Mouse (Mus musculus) c-Kit-positive CD71-negative TER-119-negative erythroid progenitor cells, embryonic 14.5 days (primary cell): ENCODE results near the gene Zfyve1.
"Not testable (repeated sequence)": the region's sequence is repeated elsewhere in the genome, so short reads cannot be mapped to it uniquely, and the experiment has no call there.

Experiments used
- DNase-seq: peaks from one replicate; pipeline ENCODE4 v3.0.0-alpha.2; 2013; ENCODE audit warnings: low read depth

Gene Zfyve1

DNA sequence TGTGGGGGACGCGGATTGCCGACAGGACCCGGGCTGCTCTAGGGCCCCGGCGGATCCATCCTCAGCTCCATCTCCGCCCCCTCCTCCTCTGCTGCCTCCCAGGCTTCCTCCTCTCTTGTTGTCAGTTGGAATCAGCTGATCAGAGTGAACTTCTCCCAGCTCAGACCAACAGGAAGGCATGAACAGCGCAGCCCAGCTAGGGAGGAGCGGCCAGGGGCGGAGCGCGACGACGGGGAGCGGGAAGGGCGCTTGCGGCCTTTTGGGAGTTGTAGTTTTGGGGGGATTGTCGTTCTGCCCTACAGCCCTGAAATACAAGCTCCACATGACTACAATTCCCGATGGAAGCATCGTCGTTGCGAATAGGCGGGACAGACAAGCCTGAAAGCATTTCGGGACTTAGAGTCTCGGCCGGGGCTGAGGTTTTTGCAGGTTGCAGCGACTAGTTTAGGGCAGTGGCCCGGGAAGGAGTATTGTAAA is at the start of gene Zfyve1:
Zfyve1 (minus strand) TSS at position 198 of the 477 bp plus-strand sequence.
- peak; percentile 90 for DNase-seq

DNA sequence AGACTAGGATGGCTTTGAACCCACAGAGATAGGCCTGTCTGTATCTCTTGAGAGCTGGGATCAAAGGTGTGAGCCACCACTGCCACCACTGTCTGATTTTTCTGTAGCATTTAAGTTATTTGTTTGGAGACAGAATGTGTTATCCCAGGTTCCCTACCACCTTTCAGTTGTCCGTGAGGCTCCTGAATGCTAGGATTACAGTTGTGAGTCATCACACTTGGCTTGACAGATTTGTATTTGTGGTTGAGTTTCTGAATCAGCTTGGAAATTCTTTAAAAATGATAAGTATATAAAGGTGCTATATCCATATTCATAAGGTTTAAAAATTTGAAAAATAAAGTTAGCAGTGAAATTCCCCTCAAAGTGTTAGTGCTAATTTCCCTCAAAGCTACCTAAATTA is 46.1 kb upstream of the Zfyve1 start:
- DNase-seq, result no peak

DNA sequence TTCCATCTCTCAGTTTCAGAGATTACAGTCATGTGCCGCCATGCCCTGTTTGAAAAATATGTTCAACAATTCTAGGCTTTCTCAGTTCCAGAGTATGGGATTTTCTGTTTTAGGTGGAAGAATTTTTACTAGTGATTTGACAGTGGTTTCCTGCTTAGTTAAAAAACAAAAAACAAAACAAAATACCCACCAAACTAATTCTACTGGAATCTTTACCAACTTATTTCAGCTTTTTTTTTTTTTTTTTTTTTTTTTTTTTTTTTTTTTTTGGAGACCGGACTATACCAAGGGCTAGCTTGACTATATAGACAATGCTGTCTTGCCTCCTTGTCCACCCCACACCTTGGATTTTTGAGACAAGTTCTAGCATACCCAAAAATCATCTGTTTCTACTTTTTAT is 44.2 kb upstream of the Zfyve1 start:
- no peak for DNase-seq

DNA sequence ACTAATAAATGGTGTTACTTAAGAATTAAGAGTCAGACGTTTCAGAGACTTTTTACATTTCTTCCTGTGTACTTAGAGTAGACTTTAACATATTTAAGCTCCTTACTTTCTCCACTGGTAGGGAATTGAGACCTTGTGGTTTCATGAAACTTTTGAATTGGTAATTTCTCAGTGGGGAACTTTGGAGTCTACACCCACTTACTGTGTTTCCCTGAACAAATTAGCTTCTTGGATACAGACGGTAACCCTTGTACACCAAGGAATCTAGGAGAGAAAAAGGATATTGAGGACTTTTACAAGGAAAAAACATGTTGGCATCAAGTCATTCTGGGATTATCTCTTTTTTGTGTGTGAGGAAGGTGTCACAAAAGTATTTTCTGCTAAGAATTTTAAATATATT is 36.8 kb upstream of the Zfyve1 start:
- no peak for DNase-seq

DNA sequence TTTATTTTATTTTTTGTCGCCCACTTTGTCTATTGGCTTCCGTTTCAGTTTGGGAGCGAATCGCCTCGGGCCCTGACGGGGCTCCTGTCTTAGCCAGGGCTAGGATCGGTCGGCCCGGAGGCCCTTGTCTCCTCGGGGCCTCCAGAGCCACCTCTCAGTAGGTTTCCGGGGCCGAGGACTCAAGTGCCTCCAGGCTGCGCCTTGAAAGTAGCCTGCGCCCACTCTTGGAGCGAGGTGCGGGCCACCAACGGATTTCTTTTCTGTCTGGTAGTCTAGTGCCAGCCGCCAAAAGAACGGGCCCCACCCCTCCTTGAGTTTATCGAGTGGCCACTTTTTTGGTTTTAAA is 35.6 kb upstream of the Zfyve1 start:
- DNase-seq, result no peak

DNA sequence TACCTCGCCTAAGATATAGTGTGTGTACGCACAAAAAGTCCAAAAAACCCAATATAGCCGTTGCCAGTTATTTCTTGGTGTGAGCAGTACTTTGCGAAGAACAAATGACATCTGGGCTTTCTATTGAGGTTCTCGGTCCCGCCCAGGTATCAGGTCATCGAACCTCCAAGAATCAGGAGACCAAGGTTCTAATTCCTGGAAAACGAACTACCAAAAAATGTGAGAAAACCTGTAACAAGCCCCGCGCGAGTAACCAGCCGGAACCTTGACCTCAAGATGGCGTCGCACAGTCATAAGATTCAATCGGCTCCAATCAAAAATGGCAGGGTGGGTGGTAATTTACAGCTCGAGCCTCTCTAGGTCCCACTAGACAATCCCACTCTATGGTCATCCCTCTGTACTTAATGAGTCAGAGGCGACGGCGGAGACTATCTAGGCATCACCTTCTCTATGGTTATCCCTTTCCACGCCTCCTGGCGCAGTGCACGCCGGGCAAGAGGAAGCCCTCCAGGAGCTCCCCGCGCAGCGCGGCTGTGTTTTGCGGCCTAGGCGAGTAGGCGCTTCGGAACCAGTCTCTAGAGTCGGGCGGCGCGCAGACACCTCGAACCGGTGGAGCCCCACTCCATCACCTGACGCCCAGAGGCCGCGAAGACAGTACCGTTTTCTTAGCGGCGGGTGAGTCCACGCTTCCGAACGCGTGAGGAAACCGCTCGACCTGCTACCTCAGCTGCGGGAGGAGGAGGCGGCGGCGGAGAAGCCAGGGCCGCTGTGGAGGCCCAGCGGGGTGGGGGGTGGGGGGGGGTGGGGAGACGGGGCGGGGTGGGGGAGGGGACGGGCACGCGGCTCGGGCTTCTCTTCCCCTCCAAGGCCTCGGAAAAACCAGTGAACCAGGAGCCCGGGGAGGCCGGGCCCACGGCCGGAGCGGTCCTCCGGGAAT is 35.0 kb upstream of the Zfyve1 start:
- peak; percentile 96 for DNase-seq

DNA sequence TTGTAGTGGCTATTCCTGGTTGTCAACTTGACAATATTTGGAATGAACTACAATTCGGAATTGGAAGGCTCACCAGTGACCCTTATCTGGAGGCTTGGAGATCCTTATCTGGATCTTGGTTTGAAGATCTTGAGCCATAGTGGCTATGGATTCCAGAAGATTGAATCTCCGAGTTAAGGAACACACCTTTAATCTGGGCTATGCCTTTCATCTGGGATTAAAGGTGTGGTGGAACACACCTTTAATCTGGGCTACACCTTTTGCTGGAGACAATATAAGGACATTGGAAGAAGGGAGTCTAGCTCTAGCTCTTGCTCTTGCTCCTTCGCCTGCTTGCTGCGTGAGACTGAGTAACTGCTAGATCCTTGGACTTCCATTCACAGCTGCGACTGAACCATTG is 33.9 kb upstream of the Zfyve1 start, which contains the start of gene Rbm25:
Rbm25 (plus strand) TSS at position 301 of the 400 bp plus-strand sequence.
- DNase-seq, result not testable (repeated sequence)

DNA sequence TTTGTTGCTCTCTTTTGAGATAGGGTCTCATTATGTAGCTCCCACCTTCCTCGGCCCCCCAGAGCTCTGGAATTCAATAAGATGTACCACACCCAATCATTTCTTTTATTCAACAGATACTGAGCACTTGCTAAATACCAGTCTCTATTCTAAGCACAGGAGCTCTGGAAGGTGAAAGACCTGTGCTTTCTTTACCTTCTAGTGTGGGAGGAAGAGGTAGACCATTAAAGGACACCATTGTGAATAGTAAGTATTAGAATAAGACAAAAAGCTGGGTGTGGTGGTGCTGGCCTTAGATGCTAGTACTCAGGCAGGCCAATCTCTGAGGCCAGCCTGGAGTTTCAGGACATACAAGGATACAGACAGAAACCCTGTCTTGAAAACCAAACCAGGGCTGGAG is 27.3 kb upstream of the Zfyve1 start:
- DNase-seq, result no peak

DNA sequence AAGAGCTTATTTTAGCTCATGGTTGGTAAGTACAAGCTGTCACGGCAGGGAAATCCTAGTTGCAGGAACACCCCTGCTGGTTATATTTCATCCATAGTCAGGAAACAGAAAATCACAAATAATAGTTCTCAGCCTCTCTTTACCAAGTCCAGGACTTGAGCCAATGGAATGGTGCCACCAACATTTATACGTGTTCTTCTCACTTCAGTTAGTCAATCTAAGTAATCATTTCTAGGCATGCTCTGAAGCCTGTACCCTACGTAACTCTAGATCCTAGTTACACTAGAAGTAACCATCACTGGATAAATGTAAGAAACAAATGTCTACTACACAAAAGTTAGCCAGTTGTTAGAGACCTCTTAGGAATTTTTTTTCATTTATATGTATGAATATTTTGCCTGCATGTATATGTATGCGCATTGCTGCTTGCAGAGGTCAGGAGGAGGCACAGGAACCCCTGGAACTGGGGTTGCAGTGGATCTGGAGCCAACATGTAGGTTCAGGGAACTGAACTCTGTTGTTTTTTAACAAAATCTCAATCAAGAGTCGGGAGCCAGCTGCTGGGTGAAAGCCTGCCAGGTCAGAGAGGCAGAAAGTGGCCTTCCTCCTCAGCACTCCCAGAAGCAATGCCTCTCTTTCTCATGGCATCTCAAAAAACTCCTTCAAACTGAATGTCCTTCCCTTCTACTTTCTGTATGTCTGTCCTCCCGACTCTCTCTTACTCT is 25.2 kb upstream of the Zfyve1 start:
- DNase-seq, result no peak

DNA sequence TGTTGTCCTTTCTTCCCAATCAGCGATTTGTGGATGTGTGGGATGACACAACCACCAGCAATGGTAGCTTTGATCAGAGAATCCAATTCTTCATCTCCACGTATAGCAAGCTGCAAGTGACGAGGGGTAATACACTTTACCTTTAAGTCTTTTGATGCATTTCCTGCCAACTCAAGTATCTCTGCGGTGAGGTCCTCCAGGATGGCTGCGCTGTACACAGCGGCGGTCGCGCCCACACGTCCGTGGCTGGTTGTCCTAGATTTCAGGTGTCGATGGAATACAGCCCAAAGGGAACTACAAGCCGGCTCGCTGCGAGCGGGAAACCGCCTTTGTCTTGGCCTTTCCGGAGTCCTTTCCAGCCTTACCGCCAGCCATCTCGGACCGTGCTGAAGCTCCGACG is 23.7 kb upstream of the Zfyve1 start:
- DNase-seq, result not testable (repeated sequence)

DNA sequence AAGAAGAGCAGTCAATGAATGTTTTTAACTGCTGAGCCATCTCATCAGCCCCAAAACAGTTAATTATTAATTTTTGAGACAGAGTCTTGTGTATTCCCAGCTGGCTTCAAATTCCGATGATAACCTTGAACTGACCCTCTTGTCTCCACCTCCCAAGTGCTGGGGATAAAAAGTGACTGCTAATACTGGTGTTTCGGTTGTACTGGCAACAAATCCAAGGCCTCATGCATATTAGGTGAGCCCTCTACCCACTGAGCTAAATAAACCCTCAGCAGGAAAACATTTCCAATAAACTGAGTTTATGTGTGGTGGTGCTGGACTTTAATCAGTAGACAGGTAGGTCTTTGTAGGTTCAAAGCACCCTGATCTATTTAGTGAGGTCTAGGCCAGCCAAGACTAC is 22.0 kb upstream of the Zfyve1 start:
- DNase-seq, result no peak

DNA sequence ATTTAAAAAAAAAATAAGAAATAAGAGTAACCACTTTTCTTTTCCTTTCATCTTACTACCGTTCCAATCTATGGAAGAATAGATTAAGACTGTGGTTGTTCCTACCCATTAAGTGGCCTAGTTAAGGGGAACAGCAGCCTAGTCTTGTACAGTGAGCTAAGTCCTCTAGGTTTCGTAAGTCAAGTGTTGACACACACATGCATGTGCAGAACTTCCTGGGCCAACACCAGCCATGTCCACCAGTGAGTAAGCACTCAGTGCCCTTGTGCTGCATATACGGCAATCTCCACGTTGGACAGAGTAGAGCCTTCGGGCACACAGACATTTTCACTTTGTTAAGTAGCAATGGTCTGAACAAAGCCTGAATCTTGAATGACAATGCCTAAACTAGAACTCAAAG is 20.2 kb upstream of the Zfyve1 start:
- no peak for DNase-seq

DNA sequence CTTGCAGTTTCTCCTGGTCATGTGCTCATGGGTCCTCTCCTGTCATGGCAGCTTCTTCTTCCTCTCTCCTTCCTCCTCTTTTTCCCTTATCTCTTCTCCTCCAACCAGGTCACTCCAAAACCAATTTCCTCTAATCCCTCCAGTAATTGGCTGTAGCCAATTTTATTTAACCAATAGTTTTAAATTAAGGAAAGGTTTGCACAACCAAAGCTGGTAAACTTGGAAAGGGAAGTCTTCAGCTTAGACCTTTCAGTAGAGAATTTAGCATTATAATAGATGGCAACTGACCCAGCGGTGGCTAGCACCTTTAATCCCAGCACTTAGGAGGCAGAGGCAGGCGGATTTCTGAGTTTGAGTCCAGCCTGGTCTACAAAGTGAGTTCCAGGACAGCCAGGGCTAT is 9.4 kb upstream of the Zfyve1 start:
- DNase-seq, result not testable (repeated sequence)

DNA sequence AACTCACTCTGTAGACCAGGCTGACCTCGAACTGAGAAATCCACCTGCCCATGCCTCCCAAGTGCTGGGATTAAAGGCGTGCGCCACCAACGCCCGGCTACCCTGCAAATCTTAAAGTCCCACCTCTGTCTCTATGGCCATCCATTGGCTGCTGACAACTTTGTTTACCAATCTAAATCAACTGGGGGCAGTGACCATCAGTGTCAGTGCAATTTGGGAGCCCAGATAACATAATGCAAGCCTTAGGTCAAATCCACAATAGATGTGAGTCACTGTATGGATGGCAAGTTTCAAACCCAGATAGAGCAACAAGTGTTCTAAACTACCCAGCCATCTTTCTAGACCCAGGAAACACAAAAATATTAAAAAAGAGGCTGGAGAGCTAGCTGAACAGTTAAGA is 5.3 kb upstream of the Zfyve1 start:
- DNase-seq, result no peak

DNA sequence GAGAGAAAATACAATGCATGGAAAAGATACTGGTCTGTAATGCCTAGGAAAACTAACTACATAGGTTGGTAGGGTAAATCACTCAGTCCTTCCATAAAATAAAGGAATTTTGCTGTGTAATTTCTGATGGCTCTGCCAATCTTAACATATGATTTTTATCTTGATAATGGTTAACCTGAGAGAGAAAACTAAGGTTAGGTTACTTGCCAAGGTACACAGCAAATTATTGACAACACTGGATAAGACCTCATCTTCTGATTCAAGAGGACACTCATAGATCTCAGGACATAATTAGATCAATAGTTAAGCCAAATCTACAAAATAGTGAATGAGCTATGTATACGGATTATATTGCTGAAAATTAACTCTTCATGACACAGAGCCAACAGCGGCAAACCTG is 859 bp upstream of the Zfyve1 start:
- DNase-seq, result no peak

DNA sequence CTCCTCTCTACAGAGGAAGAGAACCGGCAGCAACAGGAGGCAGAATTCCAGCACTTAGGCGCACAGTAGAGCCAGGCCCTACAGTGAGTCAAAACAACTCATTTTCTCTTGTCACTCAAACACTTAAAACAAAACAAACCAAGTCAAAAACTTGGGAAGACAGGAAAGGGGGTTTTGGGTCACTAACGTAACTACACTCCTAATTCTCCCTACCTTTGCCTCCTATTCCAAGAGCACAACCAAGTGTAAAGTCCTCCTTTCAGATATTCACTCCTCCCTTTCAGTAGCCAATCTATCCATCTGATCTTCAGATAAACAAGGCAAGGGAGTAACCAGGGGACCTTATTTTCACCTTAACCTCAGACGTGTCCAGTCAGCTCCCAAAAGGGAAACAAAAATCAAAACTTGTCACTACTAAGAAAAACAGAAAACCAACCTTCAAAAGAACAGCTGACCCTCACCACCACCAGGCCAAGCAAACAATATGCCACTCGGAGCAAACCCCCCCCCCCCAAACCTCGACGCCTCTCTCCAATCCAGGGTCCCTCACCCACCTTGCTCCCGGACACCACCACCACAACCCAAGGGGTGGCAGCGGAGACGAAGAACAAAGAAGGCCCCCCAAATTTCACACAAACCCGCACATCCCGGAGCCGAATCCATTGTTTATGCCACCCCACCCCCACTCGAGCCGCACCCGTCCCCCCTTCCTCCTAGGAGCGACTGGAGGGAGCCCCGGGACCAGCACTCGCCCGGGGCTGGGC is 649 bp downstream of the Zfyve1 start:
- DNase-seq, result no peak

DNA sequence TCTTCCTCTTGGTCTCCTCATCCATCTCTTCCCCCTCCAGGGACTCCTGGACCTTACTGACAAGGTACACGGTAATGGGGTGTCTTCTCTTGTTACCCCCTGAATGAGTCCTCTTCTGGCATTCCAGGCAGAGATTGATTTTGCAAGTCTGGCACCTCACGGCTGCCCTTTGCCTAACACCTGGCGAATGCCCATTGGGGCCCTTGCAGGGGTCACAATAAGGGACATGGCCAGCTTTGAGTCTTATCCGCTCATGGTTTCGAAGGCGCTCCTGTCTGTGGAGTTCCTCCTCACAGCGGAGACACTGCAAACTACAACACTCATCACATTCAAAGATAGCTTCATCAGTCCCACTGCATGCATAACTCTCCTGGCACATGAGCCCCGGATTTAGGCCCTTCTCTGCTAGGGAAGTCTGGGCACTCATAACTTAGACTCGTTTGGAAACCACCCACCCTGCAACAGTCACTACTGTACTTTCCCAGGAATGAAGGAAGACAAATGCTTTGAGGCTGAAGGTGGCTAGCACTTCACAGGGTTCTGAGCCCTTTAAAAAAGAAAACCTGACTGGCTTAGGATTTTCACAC is 2.5 kb downstream of the Zfyve1 start:
- no peak for DNase-seq

DNA sequence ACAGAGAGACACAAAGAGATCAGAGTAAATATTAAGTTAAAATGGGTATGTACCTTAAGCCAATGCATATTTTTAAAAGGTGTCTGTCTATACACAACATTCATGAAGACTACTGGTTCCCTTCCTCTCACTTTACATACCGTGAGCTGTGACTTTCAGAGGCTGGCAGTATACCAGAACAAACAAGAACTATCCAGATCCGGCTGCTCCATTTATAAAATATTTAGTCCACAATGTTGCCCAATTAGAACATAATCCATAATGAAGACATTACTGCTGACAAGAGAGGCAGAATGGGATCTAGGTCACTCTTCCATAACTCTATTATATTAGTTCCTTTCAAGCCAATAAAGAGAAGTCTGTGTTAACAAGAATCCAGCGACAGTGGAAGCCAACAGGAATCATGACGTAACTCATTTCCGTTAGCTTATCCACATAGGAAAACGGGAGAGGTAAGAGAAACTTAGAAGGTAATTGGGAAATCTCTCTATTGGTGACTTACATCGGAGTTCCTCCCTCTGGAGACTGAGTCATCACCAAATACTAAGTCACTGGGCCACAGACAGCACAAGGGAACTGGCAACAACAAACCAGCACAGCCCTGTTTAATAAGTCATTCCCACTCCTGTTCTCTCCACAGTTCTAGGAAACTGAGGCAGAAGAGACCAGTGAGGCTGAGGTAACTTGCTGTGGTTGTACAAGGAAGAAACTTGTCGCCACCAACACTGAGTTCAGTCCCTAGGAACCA is 5.1 kb downstream of the Zfyve1 start:
- no peak for DNase-seq

DNA sequence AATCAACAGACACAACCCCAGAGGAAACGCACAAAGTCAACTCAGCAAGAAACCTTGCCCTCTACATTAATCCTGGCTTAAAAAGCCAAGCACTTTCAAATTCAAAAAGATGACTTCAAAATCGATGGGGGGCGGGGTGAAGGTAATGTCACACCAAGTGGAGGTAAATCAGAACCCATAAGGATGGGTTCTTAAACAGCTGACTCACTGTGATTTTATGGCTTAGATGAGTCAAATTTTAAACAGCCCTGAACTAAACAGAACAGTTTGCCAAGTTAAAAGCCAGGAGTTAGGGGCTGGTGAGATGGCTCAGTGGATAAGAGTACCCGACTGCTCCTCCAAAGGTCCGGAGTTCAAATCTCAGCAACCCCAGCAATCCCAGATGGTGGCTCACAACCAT is 10.4 kb downstream of the Zfyve1 start:
- DNase-seq, result no peak

DNA sequence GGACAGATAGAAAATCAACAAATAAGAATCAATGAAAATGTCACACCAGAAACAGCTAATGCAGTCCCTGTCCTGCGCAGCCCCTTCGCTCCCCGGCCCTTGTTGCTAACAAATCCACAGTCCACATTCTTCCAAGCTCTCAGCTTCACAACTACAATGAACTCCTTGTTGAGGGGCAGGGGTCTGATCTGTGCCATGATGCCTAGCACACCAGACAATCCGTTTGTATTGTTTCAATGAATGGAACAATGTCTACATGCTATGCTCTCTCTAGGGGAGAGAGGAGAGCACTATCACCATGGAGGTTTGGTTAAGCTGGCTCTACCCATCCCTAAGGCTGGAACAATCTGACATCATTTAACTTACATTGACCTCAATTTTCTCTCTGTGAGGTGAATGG is 14.3 kb downstream of the Zfyve1 start:
- DNase-seq, result no peak

DNA sequence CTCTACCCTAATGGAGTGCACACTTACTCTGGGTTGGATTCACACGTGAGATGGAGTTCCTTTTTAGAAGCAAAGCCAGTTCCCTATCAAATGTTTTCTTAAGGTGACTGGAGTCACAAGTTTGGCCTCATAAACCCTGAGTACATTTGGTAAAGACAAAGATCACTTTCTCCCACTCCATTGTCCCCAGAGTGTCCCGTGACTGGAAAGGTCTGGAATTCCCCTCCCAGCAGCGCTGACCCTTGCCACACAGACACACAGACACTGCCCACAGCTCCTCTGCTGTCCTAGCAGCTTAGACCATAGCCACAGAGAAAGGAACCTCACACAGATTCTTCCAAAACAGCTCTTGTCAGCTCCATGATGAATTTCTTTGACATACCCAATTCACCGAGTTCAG is 14.9 kb downstream of the Zfyve1 start:
- no peak for DNase-seq
